Mouse (Mus musculus) forebrain, embryonic 14.5 days (tissue): ENCODE results near the gene Tgm5. TPM values are rescaled to one million over a fixed set of nuclear protein-coding genes. Genes with fewer than 3 reads are reported as not detected.

Experiments
- ATAC-seq: fragments of 200-750 bp; cut with Nextera tagmentation; 2 replicates; pipeline ENCODE4 v1.8.0; 2017; ENCODE audit warnings: mild to moderate bottlenecking, moderate library complexity
- DNase-seq: peaks from one replicate; pipeline ENCODE4 v3.0.0-alpha.2; 2015; ENCODE audit warnings: low spot score
- H3K27ac ChIP-seq: fragments of 300-500 bp; sonication (generic); 2 replicates; pipeline ENCODE4 v1.5.1; 2014; ENCODE audit warnings: low read depth, mild to moderate bottlenecking, control low read depth, low read length, moderate library complexity
- H3K27me3 ChIP-seq: fragments of 300-500 bp; sonication (generic); replicated peaks from 2 replicates; pipeline ENCODE4 v1.6.1; 2014; ENCODE audit warnings: low read length, control low read depth, mixed read lengths; ENCODE audit not compliant: control insufficient read depth, insufficient read depth
- H3K36me3 ChIP-seq: fragments of 300-500 bp; sonication (generic); 2 replicates; pipeline ENCODE4 v1.6.1; 2014; ENCODE audit warnings: low read length, control low read depth; ENCODE audit not compliant: control insufficient read depth, insufficient read depth
- H3K4me1 ChIP-seq: fragments of 300-500 bp; sonication (generic); 2 replicates; pipeline ENCODE4 v1.6.1; 2014; ENCODE audit warnings: antibody characterized with exemption, low read length, control low read depth; ENCODE audit not compliant: control insufficient read depth, insufficient read depth
- H3K4me2 ChIP-seq: fragments of 300-500 bp; sonication (generic); 2 replicates; pipeline ENCODE4 v1.6.1; 2014; ENCODE audit warnings: mild to moderate bottlenecking, control low read depth, low read length
- H3K4me3 ChIP-seq: fragments of 300-500 bp; sonication (generic); 2 replicates; pipeline ENCODE4 v1.5.1; 2014; ENCODE audit warnings: low read depth, low read length, control low read depth
- H3K9ac ChIP-seq: fragments of 300-500 bp; sonication (generic); 2 replicates; pipeline ENCODE4 v1.6.1; 2014; ENCODE audit warnings: mild to moderate bottlenecking, low read length, control low read depth, moderate library complexity
- H3K9me3 ChIP-seq: fragments of 300-500 bp; sonication (generic); replicated peaks from 2 replicates; pipeline ENCODE4 v1.6.1; 2016; ENCODE audit warnings: low read length, control low read depth, mixed read lengths; ENCODE audit not compliant: control insufficient read depth
- WGBS: fragments of 180-500 bp; shearing (Covaris S2); extraction: QIAGEN DNeasy Blood & Tissue Kit; methylation state at CpG from one replicate; pipeline ENCODE4 v1.1.7; 2014; 5-methylcytosine and 5-hydroxymethylcytosine counted together
- polyA plus RNA-seq: library from polyadenylated mRNA; unstranded; fragments of >200 nt; fragmentation: Nextera tagmentation; extraction: Ambion mirVana; gene quantifications from 2 replicates; pipeline ENCODE4 v1.2.1, GENCODE M21; 2014

Gene Tgm5
- polyA plus RNA-seq, 1 experiment from 2014 or later: not detected

DNA sequence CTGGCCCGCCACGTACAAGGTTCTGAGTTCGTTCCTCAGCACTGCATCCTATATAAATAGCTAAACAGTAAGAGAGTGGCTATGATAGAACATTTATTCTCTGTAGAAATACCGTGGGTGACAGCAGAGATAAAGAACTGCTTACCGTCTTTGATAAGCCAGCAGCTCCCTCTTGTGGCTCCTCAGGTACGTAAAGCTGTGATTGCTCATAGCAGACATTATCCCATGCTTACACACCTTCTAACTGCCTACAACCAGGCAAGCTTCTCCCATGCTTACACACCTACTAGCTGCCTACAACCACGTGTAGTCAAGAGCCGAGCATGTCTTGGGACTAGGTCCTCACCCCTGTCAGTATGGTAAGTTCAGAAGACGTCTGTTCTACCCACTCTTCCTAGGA, 16.4 kb upstream of the Tgm5 start:
- no peaks in the 10 kb centered on the region for H3K36me3 ChIP-seq
- H3K4me3 ChIP-seq: no peak overlapping the region
- ATAC-seq (no peak), DNase-seq (peak; percentile 85)
- H3K4me2 ChIP-seq: no peak overlapping the region
- WGBS: 28% methylated on average over 9 of the region's 9 CpGs
- H3K4me1 ChIP-seq: no peaks in the 10 kb centered on the region
- H3K9ac ChIP-seq: no peak overlapping the region
- H3K27me3 ChIP-seq: no peaks in the 10 kb centered on the region
- no peak overlapping the region for H3K27ac ChIP-seq
- H3K9me3 ChIP-seq: no peaks in the 10 kb centered on the region

- H3K4me2 ChIP-seq: no peak overlapping the region
- WGBS: 76% methylated on average over 4 of the region's 4 CpGs
- no peak overlapping the region for H3K27ac ChIP-seq
- H3K9me3 ChIP-seq: no peaks in the 10 kb centered on the region
- ATAC-seq: no peak
- no peaks in the 10 kb centered on the region for H3K27me3 ChIP-seq
- H3K36me3 ChIP-seq: no peaks in the 10 kb centered on the region
- no peak for DNase-seq
- no peak overlapping the region for H3K9ac ChIP-seq
- no peaks in the 10 kb centered on the region for H3K4me1 ChIP-seq
- no peak overlapping the region for H3K4me3 ChIP-seq
These were observed 4.1 kb upstream of the Tgm5 start for GRCm38 (mm10) chr2:121089751-121090150.

GRCm38 (mm10) chr2:121088507-121088906, 2.9 kb upstream of the Tgm5 start:
- Histone ChIP-seq H3K4me3 (no peak overlapping the region), H3K27ac (no peak overlapping the region), H3K27me3 (no peaks in the 10 kb centered on the region), H3K4me1 (no peaks in the 10 kb centered on the region), H3K9ac (no peak overlapping the region), H3K9me3 (no peaks in the 10 kb centered on the region), H3K4me2 (no peak overlapping the region), H3K36me3 (no peaks in the 10 kb centered on the region)
- 87% methylated on average over 3 of the region's 3 CpGs for whole genome bisulfite sequencing
- DNase-seq (no peak), ATAC-seq (no peak)

DNA sequence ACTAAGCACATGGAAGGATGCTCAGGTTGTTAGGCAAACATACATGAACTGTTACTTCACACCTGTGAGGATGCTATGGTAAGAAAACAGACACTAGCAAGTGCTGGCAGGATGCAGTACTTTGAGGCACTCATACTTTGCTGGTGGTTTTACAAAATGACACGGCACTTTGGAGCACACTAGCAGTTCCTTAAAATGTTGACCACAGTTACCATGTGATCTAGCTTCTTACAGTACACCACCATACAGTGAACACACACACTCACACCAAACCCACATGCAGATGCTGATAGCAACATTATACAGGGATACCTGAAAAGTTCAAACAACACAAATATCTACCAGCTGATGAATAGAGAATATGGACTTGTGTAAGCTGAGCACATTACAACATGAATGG, 3.0 kb downstream of the Tgm5 start:
- no peak overlapping the region for H3K9ac ChIP-seq
- no peaks in the 10 kb centered on the region for H3K36me3 ChIP-seq
- H3K4me3 ChIP-seq: no peak overlapping the region
- H3K27ac ChIP-seq: no peak overlapping the region
- no peak overlapping the region for H3K4me2 ChIP-seq
- DNase-seq (no peak), ATAC-seq (no peak)
- no peaks in the 10 kb centered on the region for H3K27me3 ChIP-seq
- H3K4me1 ChIP-seq: no peaks in the 10 kb centered on the region
- no peaks in the 10 kb centered on the region for H3K9me3 ChIP-seq
- WGBS: 89% methylated on average over 1 of the region's 1 CpGs

- H3K4me1 ChIP-seq: no peaks in the 10 kb centered on the region
- DNase-seq: no peak
- H3K4me2 ChIP-seq: no peak overlapping the region
- no peaks in the 10 kb centered on the region for H3K27me3 ChIP-seq
- 82% methylated on average over 7 of the region's 7 CpGs for WGBS
- H3K27ac ChIP-seq: no peak overlapping the region
- H3K9me3 ChIP-seq: no peaks in the 10 kb centered on the region
- no peaks in the 10 kb centered on the region for H3K36me3 ChIP-seq
- no peak overlapping the region for H3K4me3 ChIP-seq
- ATAC-seq: no peak
- no peak overlapping the region for H3K9ac ChIP-seq
These were observed 10.9 kb downstream of the Tgm5 start for GRCm38 (mm10) chr2:121074747-121075146.

DNA sequence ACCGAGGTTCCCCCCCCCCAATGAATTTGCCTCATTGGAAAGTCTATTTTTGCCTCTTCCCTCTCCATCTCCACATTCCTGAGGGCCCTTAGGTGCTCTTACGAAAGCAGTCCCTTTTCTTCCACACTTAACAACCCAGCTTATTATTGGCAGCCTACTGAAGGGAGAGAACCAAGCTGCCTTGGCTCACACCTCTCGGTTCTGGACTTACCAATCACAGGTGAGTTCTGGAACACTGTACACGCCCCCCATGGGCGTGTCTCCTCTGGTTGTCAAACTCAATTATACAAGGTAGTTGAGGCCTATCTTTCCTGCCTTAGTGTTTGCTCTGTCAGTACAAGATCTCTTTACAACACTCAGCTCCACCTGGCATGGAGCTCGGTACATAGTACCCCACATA, 13.8 kb downstream of the Tgm5 start:
- no peak for ATAC-seq
- H3K9ac ChIP-seq: no peak overlapping the region
- H3K27me3 ChIP-seq: no peaks in the 10 kb centered on the region
- H3K27ac ChIP-seq: no peak overlapping the region
- 82% methylated on average over 6 of the region's 6 CpGs for WGBS
- no peaks in the 10 kb centered on the region for H3K4me1 ChIP-seq
- H3K4me3 ChIP-seq: no peak overlapping the region
- H3K9me3 ChIP-seq: no peaks in the 10 kb centered on the region
- no peaks in the 10 kb centered on the region for H3K36me3 ChIP-seq
- DNase-seq: no peak
- no peak overlapping the region for H3K4me2 ChIP-seq

- no peaks in the 10 kb centered on the region for H3K9me3 ChIP-seq
- H3K27me3 ChIP-seq: no peaks in the 10 kb centered on the region
- H3K36me3 ChIP-seq: no peaks in the 10 kb centered on the region
- no peak overlapping the region for H3K4me3 ChIP-seq
- no peak overlapping the region for H3K9ac ChIP-seq
- DNase-seq: no peak
- H3K4me2 ChIP-seq: no peak overlapping the region
- H3K4me1 ChIP-seq: no peaks in the 10 kb centered on the region
- no peak for ATAC-seq
- H3K27ac ChIP-seq: no peak overlapping the region
- WGBS: 83% methylated on average over 6 of the region's 6 CpGs
These were observed 16.1 kb downstream of the Tgm5 start for GRCm38 (mm10) chr2:121069506-121069905.

DNA sequence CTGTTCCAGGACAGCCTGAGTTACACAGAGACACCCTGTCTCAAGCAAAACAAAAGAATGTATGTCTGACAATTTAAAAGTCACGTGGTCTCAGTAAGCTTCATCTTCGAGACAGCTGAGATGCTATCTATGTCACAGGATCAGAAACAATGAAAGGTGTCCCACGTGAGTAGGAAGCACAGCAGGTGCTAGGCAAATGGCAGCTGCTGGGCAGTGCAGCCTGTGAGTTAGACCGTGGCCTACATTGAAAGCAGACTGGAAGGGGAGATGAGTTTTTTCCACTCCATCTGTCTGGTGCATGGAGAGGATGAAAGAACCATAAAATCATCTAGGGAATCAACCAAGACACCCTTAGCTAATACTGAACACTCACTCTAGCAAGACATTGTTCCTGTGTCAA, 18.5 kb downstream of the Tgm5 start:
- ATAC-seq (no peak), DNase-seq (no peak)
- Histone ChIP-seq H3K9me3 (no peaks in the 10 kb centered on the region), H3K4me3 (no peak overlapping the region), H3K36me3 (no peaks in the 10 kb centered on the region), H3K4me2 (no peak overlapping the region), H3K9ac (no peak overlapping the region), H3K27me3 (no peaks in the 10 kb centered on the region), H3K27ac (no peak overlapping the region), H3K4me1 (no peaks in the 10 kb centered on the region)
- 69% methylated on average over 4 of the region's 4 CpGs for WGBS

DNA sequence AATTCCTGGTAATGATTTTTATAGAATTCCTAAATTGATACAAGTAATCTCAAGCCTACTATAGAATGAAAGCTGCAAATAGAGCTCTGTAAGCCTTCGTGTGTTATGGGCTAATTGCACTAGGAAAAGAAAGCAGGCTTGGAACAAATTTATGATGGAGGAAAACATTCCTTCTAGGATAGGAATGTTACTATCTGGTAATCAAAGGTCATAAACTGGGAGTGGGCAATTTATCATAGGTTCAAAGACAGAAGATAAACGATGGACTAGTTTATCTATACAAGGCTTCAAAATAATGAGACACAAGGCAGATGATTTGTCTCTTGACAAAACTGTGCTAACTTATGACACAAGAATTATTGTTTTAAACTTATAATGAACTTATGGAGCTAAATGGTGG, 24.3 kb downstream of the Tgm5 start:
- H3K27ac ChIP-seq: no peak overlapping the region
- ATAC-seq (no peak), DNase-seq (no peak)
- H3K9ac ChIP-seq: no peak overlapping the region
- no peaks in the 10 kb centered on the region for H3K4me1 ChIP-seq
- no peak overlapping the region for H3K4me2 ChIP-seq
- WGBS: 92% methylated on average over 2 of the region's 2 CpGs
- no peaks in the 10 kb centered on the region for H3K9me3 ChIP-seq
- no peaks in the 10 kb centered on the region for H3K36me3 ChIP-seq
- no peak overlapping the region for H3K4me3 ChIP-seq
- no peaks in the 10 kb centered on the region for H3K27me3 ChIP-seq

DNA sequence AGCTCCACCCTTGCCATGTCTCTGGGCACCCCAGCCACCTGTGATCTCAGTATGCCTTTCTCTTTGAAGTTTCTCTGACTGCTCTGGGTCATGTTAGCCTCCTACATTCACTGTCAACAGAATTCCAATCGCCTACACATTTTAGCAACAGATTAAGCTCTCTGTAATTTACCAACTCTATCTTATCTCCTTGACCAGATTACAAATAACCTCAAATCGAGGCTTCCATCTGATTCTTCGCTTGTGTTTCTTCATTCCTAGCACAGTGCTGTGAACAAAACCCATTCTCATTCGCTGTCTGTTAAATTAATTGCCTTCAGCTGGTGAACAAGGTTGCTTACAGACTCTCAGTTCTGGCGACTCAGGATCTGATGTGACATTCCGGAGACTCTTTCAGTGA, 27.6 kb downstream of the Tgm5 start:
- Histone ChIP-seq H3K9ac (no peak overlapping the region), H3K36me3 (no peaks in the 10 kb centered on the region), H3K27me3 (no peaks in the 10 kb centered on the region), H3K9me3 (no peaks in the 10 kb centered on the region), H3K4me2 (no peak overlapping the region), H3K27ac (no peak overlapping the region), H3K4me1 (no peaks in the 10 kb centered on the region), H3K4me3 (no peak overlapping the region)
- 78% methylated on average over 6 of the region's 6 CpGs for WGBS
- ATAC-seq: no peak
- no peak for DNase-seq
